Mouse (Mus musculus) cerebellum, postnatal 10 days (tissue): ENCODE data around the gene Glod4.
"Not testable (repeated sequence)": the region's sequence is repeated elsewhere in the genome, so short reads cannot be mapped to it uniquely, and the experiment has no call there.

ENCODE experiments used
- DNase-seq, 2 experiments: peaks; one replicate each; pipeline ENCODE4 v3.0.0; 2021; ENCODE audit warnings: mixed read lengths in 2 of 2

Glod4 gene

GRCm38 (mm10) chr11:76257386-76257785 is 13.9 kb upstream of the Glod4 start:
- peak in 1 of 2 experiments; percentile 6 for DNase-seq

- no peak for DNase-seq
These were observed 12.6 kb upstream of the Glod4 start for GRCm38 (mm10) chr11:76256129-76256528.

GRCm38 (mm10) chr11:76255431-76256001 is 12.0 kb upstream of the Glod4 start:
- DNase-seq = peak; percentile 85 to 88

GRCm38 (mm10) chr11:76253918-76254264 is 10.4 kb upstream of the Glod4 start:
- peak; percentile 21 to 33 for DNase-seq

GRCm38 (mm10) chr11:76253145-76253917 is 9.8 kb upstream of the Glod4 start:
- peak; percentile 93 to 94 for DNase-seq

GRCm38 (mm10) chr11:76252036-76252435 is 8.5 kb upstream of the Glod4 start:
- peak; percentile 72 to 76 for DNase-seq

- no peak for DNase-seq
These were observed 3.7 kb upstream of the Glod4 start for GRCm38 (mm10) chr11:76247239-76247638.

- no peak for DNase-seq
These were observed 2.9 kb upstream of the Glod4 start for GRCm38 (mm10) chr11:76246439-76246838.

GRCm38 (mm10) chr11:76243811-76244546 is 454 bp upstream of the Glod4 start:
- DNase-seq = peak in 1 of 2 experiments; percentile 39

GRCm38 (mm10) chr11:76239750-76240149 is 3.8 kb downstream of the Glod4 start:
- no peak for DNase-seq

- DNase-seq = no peak
These were observed 7.4 kb downstream of the Glod4 start for GRCm38 (mm10) chr11:76236136-76236535.

GRCm38 (mm10) chr11:76225051-76225450 is 18.5 kb downstream of the Glod4 start:
- no peak for DNase-seq

- DNase-seq = no peak
These were observed 18.9 kb downstream of the Glod4 start for GRCm38 (mm10) chr11:76224631-76225030.

- DNase-seq = peak; percentile 99
These were observed 26.1 kb downstream of the Glod4 start, which contains the start of the genes Dbil5 and Gemin4 for GRCm38 (mm10) chr11:76217390-76217800. Gene Dbil5 (plus strand): TSS chr11:76217608. Gene Gemin4 (minus strand): TSS chr11:76217664.

GRCm38 (mm10) chr11:76216681-76217389 is 26.7 kb downstream of the Glod4 start:
- DNase-seq = peak; percentile 51 to 63

GRCm38 (mm10) chr11:76216049-76216540 is 27.4 kb downstream of the Glod4 start:
- DNase-seq = no peak

GRCm38 (mm10) chr11:76215011-76215410 is 28.5 kb downstream of the Glod4 start:
- no peak for DNase-seq

- DNase-seq = no peak
These were observed 29.7 kb downstream of the Glod4 start for GRCm38 (mm10) chr11:76213841-76214240.

GRCm38 (mm10) chr11:76211595-76211994 is 31.9 kb downstream of the Glod4 start:
- not testable (repeated sequence) for DNase-seq

GRCm38 (mm10) chr11:76210228-76210985 is 33.1 kb downstream of the Glod4 start:
- no peak for DNase-seq

- peak; percentile 39 to 42 for DNase-seq
These were observed 36.7 kb downstream of the Glod4 start for GRCm38 (mm10) chr11:76206793-76207192.
